Mouse (Mus musculus) hindbrain, embryonic 16.5 days (tissue): ENCODE results near the gene A630001G21Rik. TPM values are rescaled to one million over a fixed set of nuclear protein-coding genes. Genes with fewer than 3 reads are reported as not detected.

Experiments used
- ATAC-seq: fragments of 200-750 bp; cut with Nextera tagmentation; 2 replicates; pipeline ENCODE4 v1.8.0; 2017; ENCODE audit warnings: moderate TSS enrichment, moderate library complexity
- H3K27ac ChIP-seq: fragments of 300-500 bp; sonication (generic); 2 replicates; pipeline ENCODE4 v1.5.1; 2014; ENCODE audit warnings: low read depth, mild to moderate bottlenecking, control low read depth, low read length, moderate library complexity
- H3K27me3 ChIP-seq: fragments of 300-500 bp; sonication (generic); replicated peaks from 2 replicates; pipeline ENCODE4 v1.6.1; 2014; ENCODE audit warnings: low read length; ENCODE audit not compliant: control insufficient read depth, insufficient read depth
- H3K36me3 ChIP-seq: fragments of 300-500 bp; sonication (generic); 2 replicates; pipeline ENCODE4 v1.6.1; 2014; ENCODE audit warnings: mild to moderate bottlenecking, low read length, moderate library complexity, mixed read lengths; ENCODE audit not compliant: control insufficient read depth, insufficient read depth
- H3K4me1 ChIP-seq: fragments of 300-500 bp; sonication (generic); 2 replicates; pipeline ENCODE4 v1.6.1; 2014; ENCODE audit warnings: low read depth, low read length; ENCODE audit not compliant: control insufficient read depth, insufficient read depth
- H3K4me2 ChIP-seq: fragments of 300-500 bp; sonication (generic); 2 replicates; pipeline ENCODE4 v1.6.1; 2014; ENCODE audit warnings: mild to moderate bottlenecking, low read length, control low read depth, moderate library complexity
- H3K4me3 ChIP-seq: fragments of 300-500 bp; sonication (generic); 2 replicates; pipeline ENCODE4 v1.5.1; 2014; ENCODE audit warnings: mild to moderate bottlenecking, low read length, control low read depth, moderate library complexity
- H3K9ac ChIP-seq: fragments of 300-500 bp; sonication (generic); 2 replicates; pipeline ENCODE4 v1.6.1; 2014; ENCODE audit warnings: low read depth, mild to moderate bottlenecking, control low read depth, low read length, moderate library complexity
- H3K9me3 ChIP-seq: fragments of 300-500 bp; sonication (generic); 2 replicates; pipeline ENCODE4 v1.6.1; 2014; ENCODE audit warnings: mild to moderate bottlenecking, low read length, moderate library complexity; ENCODE audit not compliant: control insufficient read depth
- WGBS: fragments of 180-500 bp; shearing (Covaris S2); extraction: QIAGEN DNeasy Blood & Tissue Kit; methylation state at CpG from one replicate; pipeline ENCODE4 v1.1.7; 2014; 5-methylcytosine and 5-hydroxymethylcytosine counted together
- polyA plus RNA-seq: library from polyadenylated mRNA; unstranded; fragments of >200 nt; fragmentation: Nextera tagmentation; extraction: Ambion mirVana; gene quantifications from 2 replicates; pipeline ENCODE4 v1.2.1, GENCODE M21; 2015

Gene A630001G21Rik
- polyA plus RNA-seq, 1 experiment from 2014 or later, result 0.29 TPM

DNA sequence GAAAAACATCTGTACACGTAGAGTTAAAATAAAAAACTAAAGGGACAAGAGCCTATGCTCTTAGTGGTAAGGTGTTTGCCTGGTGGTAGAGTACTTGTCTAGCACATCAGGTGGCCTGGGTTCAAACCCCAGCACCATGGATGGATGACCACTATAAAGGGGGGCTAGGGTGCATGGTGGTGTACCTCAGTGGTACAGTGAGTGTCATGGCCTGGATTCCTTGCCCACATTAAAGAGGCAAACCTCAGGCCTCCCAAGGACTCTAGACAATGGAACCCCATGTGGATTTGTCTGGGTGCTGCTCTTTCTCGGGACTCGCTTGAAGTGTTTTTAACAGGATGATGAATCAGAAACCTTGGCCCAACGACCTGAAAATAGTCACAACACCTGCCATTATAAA lies 75.9 kb downstream of the A630001G21Rik start:
- H3K36me3 ChIP-seq, result no peaks in the 10 kb centered on the region
- no peak overlapping the region for H3K4me2 ChIP-seq
- ATAC-seq, result no peak

DNA sequence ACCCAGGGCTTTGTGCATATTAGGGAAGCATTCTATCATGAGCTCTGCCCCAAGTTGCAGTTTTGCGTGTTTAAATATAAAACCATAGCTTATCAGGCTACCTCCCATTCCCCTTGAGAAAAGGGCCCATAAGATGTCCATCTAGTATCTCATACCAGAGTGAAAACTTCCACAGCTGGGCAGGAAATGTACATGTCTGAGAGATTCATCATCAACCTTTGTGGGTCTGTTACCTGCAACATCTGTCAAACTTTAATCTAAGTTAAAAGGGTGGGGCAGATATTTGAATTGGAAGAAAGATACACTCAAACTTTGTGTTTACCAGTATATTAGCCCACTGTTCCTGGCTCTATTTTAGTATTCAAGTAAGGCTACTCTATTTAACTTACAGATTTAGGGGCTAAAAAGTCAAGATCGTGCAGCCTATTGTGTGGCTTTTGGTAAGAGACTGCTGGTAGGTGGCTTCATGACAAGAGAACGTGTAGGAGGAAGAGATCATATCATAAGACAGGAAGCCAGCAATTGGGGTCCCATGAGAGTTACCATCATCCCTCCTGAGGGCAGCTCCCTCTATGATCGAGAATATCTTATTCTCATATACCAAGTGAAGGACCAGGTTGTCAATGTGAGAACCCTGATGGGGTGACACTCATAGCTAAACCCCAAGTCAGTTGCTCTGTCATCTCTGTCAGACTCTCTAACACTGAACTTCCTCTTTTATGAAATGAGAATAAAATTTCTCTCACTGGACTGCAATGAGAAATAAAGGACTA lies 80.5 kb downstream of the A630001G21Rik start:
- H3K27ac ChIP-seq, result no peak overlapping the region
- 89% methylated on average over 4 of the region's 4 CpGs for WGBS
- no peaks in the 10 kb centered on the region for H3K27me3 ChIP-seq
- H3K4me3 ChIP-seq, result no peak overlapping the region
- no peaks in the 10 kb centered on the region for H3K9me3 ChIP-seq
- H3K9ac ChIP-seq, result no peak overlapping the region
- ATAC-seq, result no peak
- no peak overlapping the region for H3K4me2 ChIP-seq
- H3K4me1 ChIP-seq, result no peaks in the 10 kb centered on the region
- H3K36me3 ChIP-seq, result no peaks in the 10 kb centered on the region

More for the DNA sequence above, 75.9 kb downstream of the A630001G21Rik start:
- WGBS, result 81% methylated on average over 4 of the region's 4 CpGs
- H3K27me3 ChIP-seq, result no peaks in the 10 kb centered on the region
- no peaks in the 10 kb centered on the region; the same call in 1 of the 2 replicates for H3K4me1 ChIP-seq
- no peak overlapping the region for H3K9ac ChIP-seq
- H3K4me3 ChIP-seq, result no peak overlapping the region
- no peak overlapping the region for H3K27ac ChIP-seq
- no peaks in the 10 kb centered on the region for H3K9me3 ChIP-seq

DNA sequence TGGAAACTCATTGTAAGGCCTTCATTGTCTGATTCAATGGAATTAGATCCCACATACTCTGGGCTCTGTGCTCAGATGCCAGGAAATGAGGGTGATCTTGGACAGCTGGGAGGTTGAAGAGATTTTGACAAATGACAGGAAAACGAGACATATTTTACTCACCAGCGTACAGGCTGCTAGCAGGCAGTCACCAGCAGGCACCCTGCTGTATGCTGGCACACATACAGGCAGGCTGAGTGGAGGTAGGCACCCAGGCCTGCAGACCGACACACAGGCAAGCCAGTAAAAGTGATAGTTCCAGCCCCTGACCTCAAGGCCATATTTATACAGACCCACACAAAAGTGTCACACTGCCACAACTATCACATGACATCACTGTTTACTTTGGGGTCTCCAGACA lies 82.8 kb downstream of the A630001G21Rik start:
- WGBS, result 58% methylated on average over 3 of the region's 3 CpGs
- Histone ChIP-seq H3K27me3 (no peaks in the 10 kb centered on the region), H3K27ac (no peak overlapping the region), H3K9me3 (no peaks in the 10 kb centered on the region), H3K4me2 (no peak overlapping the region), H3K36me3 (no peaks in the 10 kb centered on the region), H3K9ac (no peak overlapping the region), H3K4me3 (no peak overlapping the region), H3K4me1 (no peaks in the 10 kb centered on the region)
- ATAC-seq, result no peak

DNA sequence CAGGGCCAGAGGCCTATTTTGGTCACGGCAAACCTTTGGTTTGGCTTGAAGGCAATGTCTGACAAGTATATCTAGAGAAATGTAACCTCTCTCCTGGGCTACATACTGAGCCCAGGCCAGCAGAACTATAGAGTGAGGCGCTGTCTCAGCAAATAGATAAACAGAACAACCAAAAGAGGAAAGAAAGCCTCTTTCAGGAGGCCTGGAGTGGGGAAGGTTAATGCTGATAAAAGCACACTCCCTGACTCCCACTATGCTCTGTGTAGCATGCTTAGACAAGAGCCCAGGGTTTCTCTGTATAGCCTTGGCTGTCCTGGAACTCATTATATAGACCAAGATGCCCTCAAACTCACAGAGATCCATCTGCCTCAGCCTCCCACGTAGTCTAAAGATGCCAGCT lies 85.2 kb downstream of the A630001G21Rik start:
- no peak for ATAC-seq
- 78% methylated on average over 3 of the region's 3 CpGs for WGBS
- H3K4me2 ChIP-seq, result no peak overlapping the region
- no peak overlapping the region for H3K4me3 ChIP-seq
- no peak overlapping the region for H3K27ac ChIP-seq
- H3K27me3 ChIP-seq, result no peaks in the 10 kb centered on the region
- no peaks in the 10 kb centered on the region for H3K36me3 ChIP-seq
- H3K9me3 ChIP-seq, result no peaks in the 10 kb centered on the region
- H3K9ac ChIP-seq, result no peak overlapping the region
- H3K4me1 ChIP-seq, result no peaks in the 10 kb centered on the region

DNA sequence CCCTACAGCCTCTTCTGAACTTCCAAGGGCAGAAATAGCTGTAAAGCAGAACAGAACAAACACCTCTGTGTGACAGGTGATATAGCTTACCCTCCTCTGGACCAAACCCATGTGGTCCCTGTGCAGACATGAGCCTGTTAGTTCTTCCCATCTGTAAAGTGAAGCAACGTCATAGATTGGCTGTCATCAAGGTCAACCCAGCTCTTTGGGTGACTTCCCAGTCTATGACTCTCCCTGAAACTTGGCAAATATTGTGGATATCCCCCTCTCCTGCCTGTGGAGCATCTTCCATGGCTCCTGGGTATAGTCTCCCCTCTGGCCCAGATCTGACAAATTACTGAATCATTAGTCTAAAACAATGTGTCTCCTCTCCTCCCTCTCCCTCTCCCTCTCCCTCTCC lies 86.2 kb downstream of the A630001G21Rik start:
- Histone ChIP-seq H3K4me3 (no peak overlapping the region), H3K36me3 (no peaks in the 10 kb centered on the region), H3K4me2 (no peak overlapping the region), H3K9me3 (no peaks in the 10 kb centered on the region), H3K27me3 (no peaks in the 10 kb centered on the region), H3K27ac (no peak overlapping the region), H3K9ac (no peak overlapping the region), H3K4me1 (no peaks in the 10 kb centered on the region)
- 72% methylated on average over 1 of the region's 1 CpGs for WGBS
- ATAC-seq, result no peak

DNA sequence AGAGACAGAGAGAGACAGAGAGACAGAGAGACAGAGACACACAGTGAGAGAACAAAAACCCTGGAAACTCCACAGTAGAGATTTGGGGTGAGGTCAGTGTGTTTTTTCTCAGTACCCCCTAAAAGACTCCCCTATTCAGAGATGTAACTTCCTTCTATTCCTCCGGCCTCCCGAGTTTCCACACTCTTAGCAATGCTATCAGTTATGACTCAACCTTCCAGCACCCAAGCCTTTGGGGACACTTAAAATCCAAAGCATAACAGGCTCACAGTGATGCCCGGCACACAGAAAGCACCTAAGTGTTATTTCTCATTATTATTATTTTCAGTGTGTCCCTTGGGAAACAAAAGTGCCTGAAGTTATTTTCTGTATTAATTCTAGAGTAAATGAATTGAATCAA lies 87.9 kb downstream of the A630001G21Rik start:
- ATAC-seq, result no peak
- H3K9me3 ChIP-seq, result no peaks in the 10 kb centered on the region
- 91% methylated on average over 3 of the region's 3 CpGs for WGBS
- no peak overlapping the region for H3K9ac ChIP-seq
- H3K36me3 ChIP-seq, result no peaks in the 10 kb centered on the region
- no peak overlapping the region for H3K27ac ChIP-seq
- H3K4me3 ChIP-seq, result no peak overlapping the region
- H3K4me1 ChIP-seq, result no peaks in the 10 kb centered on the region
- H3K27me3 ChIP-seq, result no peaks in the 10 kb centered on the region
- no peak overlapping the region for H3K4me2 ChIP-seq

DNA sequence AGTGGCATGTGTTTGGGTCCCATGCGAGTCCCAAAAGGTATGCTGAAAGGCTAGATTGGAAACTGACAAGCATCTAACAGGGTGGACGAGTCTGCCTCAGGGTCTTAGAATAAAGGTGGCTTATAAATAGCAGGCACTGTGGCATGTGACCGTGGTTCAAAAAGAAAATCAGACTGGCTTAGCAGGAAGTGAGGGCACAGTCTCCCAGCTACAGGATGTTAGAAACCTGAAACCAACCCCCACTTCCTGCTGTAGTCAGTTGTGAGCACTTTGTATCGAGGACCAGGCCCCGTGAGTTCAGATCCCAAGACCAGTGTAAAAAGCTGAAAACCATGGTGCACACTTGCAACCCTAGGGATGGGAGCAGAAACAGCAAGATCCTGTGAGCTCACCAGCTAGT lies 91.1 kb downstream of the A630001G21Rik start:
- Histone ChIP-seq H3K9me3 (no peaks in the 10 kb centered on the region), H3K4me1 (no peaks in the 10 kb centered on the region), H3K9ac (no peak overlapping the region), H3K27ac (no peak overlapping the region), H3K4me3 (no peak overlapping the region), H3K36me3 (no peaks in the 10 kb centered on the region), H3K4me2 (no peak overlapping the region), H3K27me3 (no peaks in the 10 kb centered on the region)
- 75% methylated on average over 5 of the region's 5 CpGs for WGBS
- no peak for ATAC-seq

DNA sequence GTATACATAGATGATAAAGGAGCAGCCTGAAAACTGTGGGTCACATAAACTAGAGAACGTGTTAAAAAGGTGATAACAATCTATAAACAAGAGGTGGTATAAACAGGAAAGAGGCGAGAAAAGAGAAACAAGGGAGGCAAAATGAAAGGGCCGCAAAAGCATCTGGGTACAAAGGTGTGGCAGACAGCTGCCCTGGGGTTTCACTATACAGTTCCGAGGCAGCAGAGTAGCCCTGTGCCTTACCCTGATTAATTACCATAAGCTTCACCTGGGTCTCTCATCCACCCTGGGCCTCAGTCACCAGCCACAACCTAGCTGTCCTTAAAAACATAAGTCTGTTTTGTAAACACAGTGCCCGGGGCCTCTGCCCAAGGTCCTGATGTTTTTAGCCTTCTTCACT lies 91.8 kb downstream of the A630001G21Rik start:
- ATAC-seq, result no peak
- WGBS, result 78% methylated on average over 5 of the region's 5 CpGs
- Histone ChIP-seq H3K9me3 (no peaks in the 10 kb centered on the region), H3K27ac (no peak overlapping the region), H3K4me2 (no peak overlapping the region), H3K4me1 (no peaks in the 10 kb centered on the region), H3K4me3 (no peak overlapping the region), H3K27me3 (no peaks in the 10 kb centered on the region), H3K9ac (no peak overlapping the region), H3K36me3 (no peaks in the 10 kb centered on the region)

DNA sequence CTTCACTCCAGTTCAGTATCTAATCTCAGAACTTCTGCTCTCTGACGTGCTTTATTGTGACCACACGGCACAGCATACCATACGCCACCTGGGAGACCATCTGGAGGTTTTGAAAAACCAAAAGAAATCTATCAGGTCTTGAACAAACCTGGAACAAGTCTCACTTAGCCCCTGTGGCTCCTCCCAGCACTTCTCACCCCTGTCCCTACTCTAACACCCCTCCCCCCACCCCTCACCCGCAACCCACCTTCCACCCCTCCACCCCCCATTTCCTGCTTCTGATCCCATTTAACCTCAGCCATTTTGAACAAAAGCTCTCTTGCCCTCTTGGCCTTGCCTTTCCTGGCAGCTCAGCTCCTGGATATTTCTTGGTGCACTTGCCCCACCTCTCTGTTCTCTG lies 98.2 kb downstream of the A630001G21Rik start:
- WGBS, result 70% methylated on average over 4 of the region's 4 CpGs
- Histone ChIP-seq H3K36me3 (no peaks in the 10 kb centered on the region), H3K9me3 (no peaks in the 10 kb centered on the region), H3K27ac (no peak overlapping the region), H3K4me3 (no peak overlapping the region), H3K4me1 (no peaks in the 10 kb centered on the region), H3K4me2 (no peak overlapping the region), H3K9ac (no peak overlapping the region), H3K27me3 (no peaks in the 10 kb centered on the region)
- no peak for ATAC-seq
